Mouse (Mus musculus): ENCODE results near the gene Pappa. TPM values are rescaled to one million over a fixed set of nuclear protein-coding genes. Genes with fewer than 3 reads are reported as not detected.

Pappa gene
- 1.0 and 1.4 TPM in 2 replicates for polyA plus RNA-seq (2012; rRNA removed)

GRCm38 (mm10) chr4:65123741-65124224, at the start of gene Pappa:
Pappa (plus strand) TSS chr4:65124174.

Measured in ovary, adult 2 months (tissue).